Mouse (Mus musculus) intestine, embryonic 15.5 days (tissue): ENCODE results near the gene Fkbp8. TPM values are rescaled to one million over a fixed set of nuclear protein-coding genes. Genes with fewer than 3 reads are reported as not detected.

Experiments
- ATAC-seq: fragments of 200-750 bp; cut with Nextera tagmentation; 2 replicates; pipeline ENCODE4 v1.8.0; 2017; ENCODE audit warnings: moderate TSS enrichment, moderate library complexity
- H3K27ac ChIP-seq: fragments of 300-500 bp; sonication (generic); 2 replicates; pipeline ENCODE4 v1.5.1; 2015; ENCODE audit warnings: mild to moderate bottlenecking, inconsistent platforms
- H3K27me3 ChIP-seq: fragments of 300-500 bp; sonication (generic); replicated peaks from 2 replicates; pipeline ENCODE4 v1.6.1; 2015; ENCODE audit warnings: inconsistent platforms
- H3K36me3 ChIP-seq: fragments of 300-500 bp; sonication (generic); 2 replicates; pipeline ENCODE4 v1.6.1; 2015; ENCODE audit warnings: inconsistent platforms
- H3K4me1 ChIP-seq: fragments of 300-500 bp; sonication (generic); replicated peaks from 2 replicates; pipeline ENCODE4 v1.6.1; 2015; ENCODE audit warnings: inconsistent platforms
- H3K4me2 ChIP-seq: fragments of 300-500 bp; sonication (generic); replicated peaks from 2 replicates; pipeline ENCODE4 v1.6.1; 2015; ENCODE audit warnings: mild to moderate bottlenecking, inconsistent platforms
- H3K4me3 ChIP-seq: fragments of 300-500 bp; sonication (generic); replicated peaks from 2 replicates; pipeline ENCODE4 v1.5.1; 2015; ENCODE audit warnings: inconsistent platforms
- H3K9ac ChIP-seq: fragments of 300-500 bp; sonication (generic); 2 replicates; pipeline ENCODE4 v1.6.1; 2015; ENCODE audit warnings: inconsistent platforms
- H3K9me3 ChIP-seq: fragments of 300-500 bp; sonication (generic); 2 replicates; pipeline ENCODE4 v1.6.1; 2016; ENCODE audit warnings: inconsistent platforms
- WGBS: fragments of 180-500 bp; shearing (Covaris S2); methylation state at CpG from one replicate; pipeline ENCODE4 v1.1.7; 2015; 5-methylcytosine and 5-hydroxymethylcytosine counted together
- polyA plus RNA-seq: library from polyadenylated mRNA; unstranded; fragments of >200 nt; fragmentation: Nextera tagmentation; extraction: Ambion mirVana; gene quantifications from 2 replicates; pipeline ENCODE4 v1.2.1, GENCODE M21; 2015

Fkbp8 gene
- 277 and 331 TPM in 2 replicates for polyA plus RNA-seq

GRCm38 (mm10) chr8:70527512-70528181 is at the start of gene Fkbp8, which contains the start of gene Kxd1:
TSS of gene Fkbp8 (plus strand) at chr8:70527724.
TSS of gene Kxd1 (minus strand) at chr8:70527956.
- peak within 1 kb of the TSS; percentile 98 for H3K9ac ChIP-seq
- H3K27ac ChIP-seq = peak within 1 kb of the TSS; percentile 92
- peaks cover 24% of the 10 kb centered on the region for H3K4me1 ChIP-seq
- H3K36me3 ChIP-seq = peaks cover 28% of the 10 kb centered on the region
- no peaks in the 10 kb centered on the region for H3K27me3 ChIP-seq
- peak; percentile 89 for ATAC-seq
- WGBS = under 1% methylated on average over 40 of the region's 61 CpGs
- peak within 1 kb of the TSS; percentile 59 for H3K4me2 ChIP-seq
- H3K9me3 ChIP-seq = no peaks in the 10 kb centered on the region
- peak within 1 kb of the TSS; percentile 88 for H3K4me3 ChIP-seq

GRCm38 (mm10) chr8:70481908-70482307 is 45.6 kb upstream of the Fkbp8 start:
- no peak overlapping the region for H3K4me3 ChIP-seq
- H3K9me3 ChIP-seq = no peaks in the 10 kb centered on the region
- no peaks in the 10 kb centered on the region for H3K36me3 ChIP-seq
- H3K4me1 ChIP-seq = 0 out of 2 replicates have a peak, but pooled peaks cover 10% of the 10 kb centered on the region
- no peak overlapping the region for H3K4me2 ChIP-seq
- H3K27ac ChIP-seq = no peak overlapping the region
- H3K27me3 ChIP-seq = peaks cover 35% of the 10 kb centered on the region
- ATAC-seq = no peak
- 74% methylated on average over 3 of the region's 3 CpGs for WGBS
- no peak overlapping the region for H3K9ac ChIP-seq

DNA sequence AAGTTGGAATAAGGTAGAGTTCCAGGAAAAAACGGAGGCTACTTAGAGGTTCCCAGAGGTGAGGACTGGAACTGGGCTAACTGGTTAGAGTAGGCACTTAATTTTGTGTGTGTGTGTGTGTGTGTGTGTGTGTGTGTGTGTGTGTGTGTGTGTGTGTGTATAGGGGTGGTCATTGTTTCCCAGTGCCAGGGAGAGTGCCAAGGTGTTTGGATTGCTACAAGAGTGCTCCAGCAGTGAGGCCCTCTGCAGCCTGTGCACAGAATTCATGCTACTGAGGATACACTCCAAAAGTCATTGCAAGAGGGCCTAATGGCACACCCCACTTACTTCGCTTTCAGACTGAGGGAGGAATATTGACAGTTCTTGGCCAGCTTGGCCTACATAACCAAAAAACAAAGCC is 44.6 kb upstream of the Fkbp8 start:
- H3K4me3 ChIP-seq = no peak overlapping the region
- no peaks in the 10 kb centered on the region for H3K36me3 ChIP-seq
- no peaks in the 10 kb centered on the region for H3K9me3 ChIP-seq
- 53% methylated on average over 2 of the region's 2 CpGs for WGBS
- no peak for ATAC-seq
- H3K4me1 ChIP-seq = 0 out of 2 replicates have a peak, but pooled peaks cover 5% of the 10 kb centered on the region
- no peak overlapping the region for H3K9ac ChIP-seq
- peaks cover 42% of the 10 kb centered on the region for H3K27me3 ChIP-seq
- no peak overlapping the region for H3K27ac ChIP-seq
- no peak overlapping the region for H3K4me2 ChIP-seq

- Histone ChIP-seq H3K9ac (no peak overlapping the region), H3K4me1 (peaks cover 27% of the 10 kb centered on the region), H3K27me3 (peaks cover 75% of the 10 kb centered on the region), H3K4me2 (no peak overlapping the region; the same call in 1 of the 2 replicates), H3K4me3 (no peak overlapping the region), H3K27ac (no peak overlapping the region), H3K36me3 (no peaks in the 10 kb centered on the region), H3K9me3 (no peaks in the 10 kb centered on the region)
- WGBS = 62% methylated on average over 7 of the region's 7 CpGs
- ATAC-seq = no peak
Measured at GRCm38 (mm10) chr8:70486191-70486681, 41.3 kb upstream of the Fkbp8 start.

DNA sequence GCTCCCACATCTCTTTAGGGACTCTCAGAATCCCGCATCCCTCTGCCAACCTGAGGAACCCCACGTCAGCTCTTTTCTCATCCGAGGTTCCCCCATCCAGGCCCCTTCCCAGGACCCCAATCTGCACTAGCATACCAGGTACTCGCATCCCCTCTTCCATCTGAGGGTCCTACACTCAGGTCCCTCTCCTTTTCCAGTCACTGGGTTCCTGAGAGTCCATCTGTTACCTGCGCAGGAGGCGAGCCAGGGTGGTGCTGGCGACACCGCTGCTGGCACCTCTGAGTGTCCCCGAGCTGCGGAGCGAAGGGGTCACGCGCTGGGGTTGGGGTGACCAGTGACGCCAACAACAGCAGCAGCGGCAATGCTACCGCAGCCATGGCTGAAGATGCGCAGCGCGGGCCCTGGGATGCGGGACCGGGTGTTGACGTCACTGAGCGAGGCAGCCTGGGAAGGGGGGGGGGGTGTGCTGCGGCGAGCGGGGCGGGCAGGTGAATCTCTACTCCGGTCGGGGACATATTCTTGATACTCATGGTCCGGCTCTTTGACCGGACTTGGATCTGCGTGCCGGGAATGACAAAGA is 40.5 kb upstream of the Fkbp8 start, which contains the start of gene Tmem59l:
Gene Tmem59l, minus strand, starts transcription at position 418 of the 580 bp plus-strand sequence.
- WGBS = 6% methylated on average over 33 of the region's 33 CpGs
- H3K4me2 ChIP-seq = peak within 1 kb of the TSS; percentile 58
- peaks cover 81% of the 10 kb centered on the region for H3K27me3 ChIP-seq
- H3K4me1 ChIP-seq = peaks cover 29% of the 10 kb centered on the region
- H3K4me3 ChIP-seq = peak within 1 kb of the TSS; percentile 21
- no peak for ATAC-seq
- H3K36me3 ChIP-seq = no peaks in the 10 kb centered on the region
- no peaks in the 10 kb centered on the region for H3K9me3 ChIP-seq
- no peak within 1 kb of the TSS for H3K27ac ChIP-seq
- no peak within 1 kb of the TSS for H3K9ac ChIP-seq

- H3K4me2 ChIP-seq = peak overlapping the region; percentile 58
- peak; percentile 26; the same call in 1 of the 2 replicates for ATAC-seq
- H3K36me3 ChIP-seq = no peaks in the 10 kb centered on the region
- no peaks in the 10 kb centered on the region for H3K9me3 ChIP-seq
- H3K27me3 ChIP-seq = peaks cover 92% of the 10 kb centered on the region
- peaks cover 41% of the 10 kb centered on the region for H3K4me1 ChIP-seq
- WGBS = 6% methylated on average over 55 of the region's 55 CpGs
- H3K4me3 ChIP-seq = peak overlapping the region; percentile 21
- H3K9ac ChIP-seq = no peak overlapping the region
- H3K27ac ChIP-seq = no peak overlapping the region
Measured at GRCm38 (mm10) chr8:70487993-70488796, 39.3 kb upstream of the Fkbp8 start.

GRCm38 (mm10) chr8:70488931-70489470 is 38.5 kb upstream of the Fkbp8 start:
- Histone ChIP-seq H3K9ac (no peak overlapping the region), H3K4me2 (peak overlapping the region; percentile 60), H3K9me3 (no peaks in the 10 kb centered on the region), H3K27me3 (peaks cover 97% of the 10 kb centered on the region), H3K27ac (no peak overlapping the region), H3K4me3 (peak overlapping the region; percentile 30), H3K36me3 (no peaks in the 10 kb centered on the region), H3K4me1 (peaks cover 48% of the 10 kb centered on the region)
- 3% methylated on average over 14 of the region's 14 CpGs for WGBS
- no peak for ATAC-seq

- Histone ChIP-seq H3K27ac (no peak overlapping the region), H3K27me3 (peaks cover 97% of the 10 kb centered on the region), H3K36me3 (no peaks in the 10 kb centered on the region), H3K4me1 (peaks cover 52% of the 10 kb centered on the region), H3K9me3 (no peaks in the 10 kb centered on the region), H3K4me3 (peak overlapping the region; percentile 30), H3K4me2 (peak overlapping the region; percentile 60), H3K9ac (no peak overlapping the region)
- no peak for ATAC-seq
- 1% methylated on average over 30 of the region's 41 CpGs for WGBS
Measured at GRCm38 (mm10) chr8:70489576-70489975, 37.9 kb upstream of the Fkbp8 start.

DNA sequence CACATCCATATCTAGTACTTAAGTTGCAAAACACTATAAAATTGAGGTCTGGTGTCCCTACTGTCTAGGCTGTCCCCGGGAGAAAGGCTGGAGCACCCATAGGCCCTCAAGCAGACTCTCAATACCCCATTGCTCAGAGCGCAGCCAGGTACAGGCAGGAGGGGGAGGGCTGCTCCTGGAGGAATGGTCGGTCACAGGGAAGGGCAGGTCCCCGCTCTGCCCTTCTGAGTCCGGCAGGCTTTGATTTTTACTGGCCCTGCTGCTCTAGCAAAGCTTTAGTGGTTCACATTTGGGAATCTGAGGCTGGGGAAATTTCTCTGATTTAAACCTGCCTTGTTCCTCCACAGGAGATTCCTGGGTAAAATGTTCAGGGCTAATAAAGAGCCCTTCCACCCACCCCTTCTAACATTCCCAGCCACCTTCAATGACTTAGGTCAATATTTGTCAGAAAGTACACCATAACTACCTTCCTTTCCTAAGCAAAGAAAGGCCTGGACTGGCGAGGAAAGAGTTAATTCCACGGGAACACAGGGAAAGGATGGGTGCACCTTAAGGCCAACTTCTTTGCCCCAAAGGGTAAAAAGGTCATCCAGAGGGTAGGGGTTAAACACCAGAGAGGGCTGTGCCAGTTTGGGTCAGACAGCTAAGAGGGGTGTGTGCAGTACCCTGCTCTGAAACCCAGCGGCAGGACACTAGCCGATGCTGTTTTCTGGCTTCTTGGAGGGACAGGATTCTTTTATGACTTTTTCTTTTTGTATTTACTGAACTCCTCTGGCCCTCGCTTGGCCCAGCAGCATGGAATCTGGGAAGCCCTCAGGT is 37.3 kb upstream of the Fkbp8 start:
- no peak overlapping the region for H3K9ac ChIP-seq
- H3K4me3 ChIP-seq = no peak overlapping the region
- no peak overlapping the region for H3K4me2 ChIP-seq
- H3K27me3 ChIP-seq = peaks cover 97% of the 10 kb centered on the region
- no peaks in the 10 kb centered on the region for H3K36me3 ChIP-seq
- ATAC-seq = no peak
- H3K9me3 ChIP-seq = no peaks in the 10 kb centered on the region
- no peak overlapping the region for H3K27ac ChIP-seq
- 17% methylated on average over 10 of the region's 10 CpGs for WGBS
- H3K4me1 ChIP-seq = peaks cover 53% of the 10 kb centered on the region

DNA sequence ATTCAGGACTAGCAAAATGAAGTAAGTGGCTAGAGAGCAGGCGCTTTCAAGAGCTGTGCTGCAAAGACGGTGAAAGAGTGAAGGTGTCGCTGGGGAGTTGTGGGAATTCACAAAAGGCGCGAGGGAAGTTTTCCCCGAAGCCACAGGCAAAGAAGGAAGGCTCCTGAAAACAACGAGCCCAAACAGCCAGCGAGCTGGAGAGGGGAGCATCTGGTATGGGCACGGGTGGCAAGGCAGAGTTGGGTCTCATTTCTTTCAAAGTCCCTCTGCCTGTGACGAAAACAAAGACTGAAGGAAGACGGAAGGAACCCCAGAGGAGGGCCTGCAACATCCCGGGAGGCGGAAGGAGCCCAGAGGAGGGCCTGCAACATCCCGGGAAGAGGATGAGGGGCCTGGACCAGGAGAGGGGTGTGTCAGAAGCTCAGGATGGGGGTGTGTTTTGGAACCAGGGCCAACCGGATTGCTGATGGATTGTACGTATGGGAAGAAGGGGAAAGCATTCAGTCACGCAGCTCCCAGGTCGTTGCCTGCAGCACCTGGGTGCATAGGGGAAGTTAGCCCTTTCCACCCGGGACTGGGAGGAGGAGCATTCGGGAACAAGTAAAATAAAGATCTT is 36.5 kb upstream of the Fkbp8 start:
- 5% methylated on average over 20 of the region's 20 CpGs for WGBS
- H3K4me1 ChIP-seq = peaks cover 58% of the 10 kb centered on the region

More for the DNA sequence above, 36.5 kb upstream of the Fkbp8 start:
- ATAC-seq = no peak
- Histone ChIP-seq H3K4me2 (no peak overlapping the region), H3K36me3 (no peaks in the 10 kb centered on the region), H3K27ac (no peak overlapping the region), H3K9me3 (no peaks in the 10 kb centered on the region), H3K9ac (no peak overlapping the region), H3K4me3 (no peak overlapping the region), H3K27me3 (peaks cover 97% of the 10 kb centered on the region)
